Mouse (Mus musculus) embryo, embryonic 10 days (tissue): ENCODE measurements around the gene Mthfd2l.

ENCODE experiments used
- DNase-seq: peaks from one replicate; pipeline ENCODE4 v3.0.0-alpha.2; 2015; ENCODE audit warnings: low spot score

Mthfd2l gene

DNA sequence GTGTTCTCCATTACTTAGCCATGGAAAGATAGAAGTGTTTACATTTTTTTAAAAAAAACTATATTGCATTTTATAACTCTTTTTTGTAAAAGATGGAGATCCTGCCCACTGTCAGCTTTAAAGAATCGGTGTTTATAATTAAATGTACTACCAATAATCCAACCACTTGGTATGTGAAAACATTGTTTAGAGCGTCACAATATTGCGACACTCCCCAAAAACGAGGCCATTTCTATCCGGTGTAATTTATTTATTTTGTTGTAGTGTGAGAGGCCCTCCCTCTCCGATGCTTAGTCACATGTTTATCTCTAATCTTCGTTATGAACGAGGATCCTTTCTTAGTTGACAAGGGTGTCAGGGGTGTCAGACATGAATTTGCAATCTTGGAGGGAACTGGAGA lies 117.5 kb downstream of the Mthfd2l start:
- no peak for DNase-seq
